Mouse (Mus musculus): ENCODE data around the gene Nfkbib. TPM values are rescaled to one million over a fixed set of nuclear protein-coding genes. Genes with fewer than 3 reads are reported as not detected.

Gene Nfkbib
- polyA plus RNA-seq, 1 experiment, result 39.6 TPM

GRCm38 (mm10) chr7:28722079-28722478 is 45.2 kb downstream of the Nfkbib start:
- peaks cover 6% of the 10 kb centered on the region for H3K4me1 ChIP-seq (ENCODE audit: control insufficient read depth, insufficient read depth, low read length)
- H3K27ac ChIP-seq (ENCODE audit: insufficient read depth, low read length), result no peak overlapping the region
- DNase-seq, result no peak
- 94% methylated on average over 7 of the region's 7 CpGs for WGBS
- H3K4me3 ChIP-seq (replicated peaks; ENCODE audit: insufficient read depth, low read depth, low read length), result no peak overlapping the region
- no peak for TF ChIP-seq CTCF (IDR thresholded peaks at IDR 0.05; ENCODE audit: borderline replicate concordance, insufficient read depth, low read depth, low read length)
- TF ChIP-seq POLR2A (IDR thresholded peaks at IDR 0.05; ENCODE audit: borderline replicate concordance, insufficient read depth, low read length), result no peak
- H3K27me3 ChIP-seq (ENCODE audit: control insufficient read depth, insufficient read depth, low read length), result no peaks in the 10 kb centered on the region

- no peaks in the 10 kb centered on the region for H3K27me3 ChIP-seq (ENCODE audit: control insufficient read depth, insufficient read depth, low read length)
- no peak for DNase-seq
- H3K27ac ChIP-seq (ENCODE audit: insufficient read depth, low read length), result no peak overlapping the region
- H3K4me3 ChIP-seq (replicated peaks; ENCODE audit: insufficient read depth, low read depth, low read length), result no peak overlapping the region
- peaks cover 3% of the 10 kb centered on the region; the same call in 1 of the 2 replicates for H3K4me1 ChIP-seq (ENCODE audit: control insufficient read depth, insufficient read depth, low read length)
- TF ChIP-seq CTCF (IDR thresholded peaks at IDR 0.05; ENCODE audit: borderline replicate concordance, insufficient read depth, low read depth, low read length), result no peak
- no peak for TF ChIP-seq POLR2A (IDR thresholded peaks at IDR 0.05; ENCODE audit: borderline replicate concordance, insufficient read depth, low read length)
- 49% methylated on average over 3 of the region's 3 CpGs for WGBS
Observed at GRCm38 (mm10) chr7:28720753-28721537, 46.4 kb downstream of the Nfkbib start.

- Histone ChIP-seq H3K27me3 (ENCODE audit: control insufficient read depth, insufficient read depth, low read length) (no peaks in the 10 kb centered on the region), H3K4me3 (replicated peaks; ENCODE audit: insufficient read depth, low read depth, low read length) (no peak overlapping the region), H3K4me1 (ENCODE audit: control insufficient read depth, insufficient read depth, low read length) (peaks cover 3% of the 10 kb centered on the region; the same call in 1 of the 2 replicates), H3K27ac (ENCODE audit: insufficient read depth, low read length) (no peak overlapping the region)
- no peak for TF ChIP-seq POLR2A (IDR thresholded peaks at IDR 0.05; ENCODE audit: borderline replicate concordance, insufficient read depth, low read length)
- no peak for TF ChIP-seq CTCF (IDR thresholded peaks at IDR 0.05; ENCODE audit: borderline replicate concordance, insufficient read depth, low read depth, low read length)
- DNase-seq, result no peak
- 87% methylated on average over 2 of the region's 2 CpGs for WGBS
Observed at GRCm38 (mm10) chr7:28719650-28720049, 47.7 kb downstream of the Nfkbib start.

- no peak for DNase-seq
- no peak overlapping the region for H3K27ac ChIP-seq (ENCODE audit: insufficient read depth, low read length)
- no peaks in the 10 kb centered on the region for H3K27me3 ChIP-seq (ENCODE audit: control insufficient read depth, insufficient read depth, low read length)
- H3K4me3 ChIP-seq (replicated peaks; ENCODE audit: insufficient read depth, low read depth, low read length), result no peak overlapping the region
- 63% methylated on average over 4 of the region's 4 CpGs for WGBS
- TF ChIP-seq CTCF (IDR thresholded peaks at IDR 0.05; ENCODE audit: borderline replicate concordance, insufficient read depth, low read depth, low read length) (no peak), POLR2A (IDR thresholded peaks at IDR 0.05; ENCODE audit: borderline replicate concordance, insufficient read depth, low read length) (no peak)
- H3K4me1 ChIP-seq (ENCODE audit: control insufficient read depth, insufficient read depth, low read length), result peaks cover 3% of the 10 kb centered on the region; the same call in 1 of the 2 replicates
Observed at GRCm38 (mm10) chr7:28719159-28719558, 48.2 kb downstream of the Nfkbib start.

GRCm38 (mm10) chr7:28717726-28718125 is 49.6 kb downstream of the Nfkbib start:
- no peak overlapping the region for H3K4me3 ChIP-seq (replicated peaks; ENCODE audit: insufficient read depth, low read depth, low read length)
- TF ChIP-seq POLR2A (IDR thresholded peaks at IDR 0.05; ENCODE audit: borderline replicate concordance, insufficient read depth, low read length) (no peak), CTCF (IDR thresholded peaks at IDR 0.05; ENCODE audit: borderline replicate concordance, insufficient read depth, low read depth, low read length) (no peak)
- WGBS, result 93% methylated on average over 10 of the region's 10 CpGs
- no peaks in the 10 kb centered on the region for H3K27me3 ChIP-seq (ENCODE audit: control insufficient read depth, insufficient read depth, low read length)
- no peak for DNase-seq
- peaks cover 3% of the 10 kb centered on the region; the same call in 1 of the 2 replicates for H3K4me1 ChIP-seq (ENCODE audit: control insufficient read depth, insufficient read depth, low read length)
- H3K27ac ChIP-seq (ENCODE audit: insufficient read depth, low read length), result no peak overlapping the region

GRCm38 (mm10) chr7:28716590-28717281 is 50.6 kb downstream of the Nfkbib start, which contains the start of gene Fbxo17:
Gene Fbxo17 (plus strand): TSS chr7:28716804.
- Histone ChIP-seq H3K27ac (ENCODE audit: insufficient read depth, low read length) (no peak within 1 kb of the TSS), H3K27me3 (ENCODE audit: control insufficient read depth, insufficient read depth, low read length) (no peaks in the 10 kb centered on the region), H3K4me1 (ENCODE audit: control insufficient read depth, insufficient read depth, low read length) (peaks cover 3% of the 10 kb centered on the region; the same call in 1 of the 2 replicates), H3K4me3 (replicated peaks; ENCODE audit: insufficient read depth, low read depth, low read length) (peak within 1 kb of the TSS; percentile 60)
- WGBS, result 3% methylated on average over 36 of the region's 36 CpGs
- DNase-seq, result peak; percentile 50 to 67
- no peak for TF ChIP-seq POLR2A (IDR thresholded peaks at IDR 0.05; ENCODE audit: borderline replicate concordance, insufficient read depth, low read length)
- TF ChIP-seq CTCF (IDR thresholded peaks at IDR 0.05; ENCODE audit: borderline replicate concordance, insufficient read depth, low read depth, low read length), result no peak

GRCm38 (mm10) chr7:28715598-28715997 is 51.7 kb downstream of the Nfkbib start:
- Histone ChIP-seq H3K27ac (ENCODE audit: insufficient read depth, low read length) (no peak overlapping the region), H3K4me3 (replicated peaks; ENCODE audit: insufficient read depth, low read depth, low read length) (no peak overlapping the region), H3K4me1 (ENCODE audit: control insufficient read depth, insufficient read depth, low read length) (no peaks in the 10 kb centered on the region), H3K27me3 (ENCODE audit: control insufficient read depth, insufficient read depth, low read length) (no peaks in the 10 kb centered on the region)
- 98% methylated on average over 2 of the region's 2 CpGs for WGBS
- DNase-seq, result no peak
- no peak for TF ChIP-seq CTCF (IDR thresholded peaks at IDR 0.05; ENCODE audit: borderline replicate concordance, insufficient read depth, low read depth, low read length)
